Mouse (Mus musculus) lung, postnatal 0 days (tissue): ENCODE results near the gene Gpha2. TPM values are rescaled to one million over a fixed set of nuclear protein-coding genes. Genes with fewer than 3 reads are reported as not detected.

ENCODE experiments used
- ATAC-seq: fragments of 200-750 bp; cut with Nextera tagmentation; 2 replicates; pipeline ENCODE4 v1.8.0; 2017; ENCODE audit warnings: moderate library complexity
- DNase-seq: peaks from one replicate; pipeline ENCODE4 v3.0.0-alpha.2; 2016; ENCODE audit warnings: low spot score
- H3K27ac ChIP-seq: fragments of 300-500 bp; sonication (generic); 2 replicates; pipeline ENCODE4 v1.5.1; 2014; ENCODE audit warnings: antibody characterized with exemption, mild to moderate bottlenecking, low read length, mixed read lengths
- H3K27me3 ChIP-seq: fragments of 300-500 bp; sonication (generic); replicated peaks from 2 replicates; pipeline ENCODE4 v1.6.1; 2014; ENCODE audit warnings: low read length, mixed read lengths; ENCODE audit not compliant: insufficient read depth
- H3K36me3 ChIP-seq: fragments of 300-500 bp; sonication (generic); 2 replicates; pipeline ENCODE4 v1.6.1; 2014; ENCODE audit warnings: low read length, mixed read lengths; ENCODE audit not compliant: insufficient read depth
- H3K4me1 ChIP-seq: fragments of 300-500 bp; sonication (generic); 2 replicates; pipeline ENCODE4 v1.6.1; 2014; ENCODE audit warnings: antibody characterized with exemption, low read depth, low read length, mixed read lengths; ENCODE audit not compliant: insufficient read depth
- H3K4me2 ChIP-seq: fragments of 300-500 bp; sonication (generic); replicated peaks from 2 replicates; pipeline ENCODE4 v1.6.1; 2014; ENCODE audit warnings: low read depth, mild to moderate bottlenecking, low read length, moderate library complexity, mixed read lengths
- H3K4me3 ChIP-seq: fragments of 300-500 bp; sonication (generic); 2 replicates; pipeline ENCODE4 v1.5.1; 2014; ENCODE audit warnings: low read depth, low read length
- H3K9ac ChIP-seq: fragments of 300-500 bp; sonication (generic); replicated peaks from 2 replicates; pipeline ENCODE4 v1.6.1; 2014; ENCODE audit warnings: low read depth, mild to moderate bottlenecking
- H3K9me3 ChIP-seq: fragments of 300-500 bp; sonication (generic); 2 replicates; pipeline ENCODE4 v1.6.1; 2016; ENCODE audit warnings: low read length, mixed read lengths
- CTCF ChIP-seq: IDR thresholded peaks from 2 replicates; pipeline ENCODE4 v1.5.1; 2016; ENCODE audit warnings: antibody characterized with exemption, mild to moderate bottlenecking
- EP300 ChIP-seq: IDR thresholded peaks from 2 replicates; pipeline ENCODE4 v1.6.1; 2016; ENCODE audit warnings: antibody characterized with exemption, mild to moderate bottlenecking, control low read depth
- WGBS: fragments of 180-500 bp; shearing (Covaris S2); extraction: QIAGEN DNeasy Blood & Tissue Kit; methylation state at CpG from one replicate; pipeline ENCODE4 v1.1.7; 2014; 5-methylcytosine and 5-hydroxymethylcytosine counted together
- polyA plus RNA-seq: library from polyadenylated mRNA; unstranded; fragments of >200 nt; fragmentation: Nextera tagmentation; extraction: Ambion mirVana; gene quantifications from 2 replicates; pipeline ENCODE4 v1.2.1, GENCODE M21; 2015

Gene Gpha2
- polyA plus RNA-seq, 1 experiment from 2014 or later = 0.55 TPM

GRCm38 (mm10) chr19:6234337-6235083 lies 8.3 kb downstream of the Gpha2 start:
- Histone ChIP-seq H3K27ac (no peak overlapping the region), H3K4me2 (peak overlapping the region; percentile 95), H3K9ac (0 out of 2 replicates have a peak overlapping the region, but pooled peaks have one; percentile 57), H3K9me3 (no peaks in the 10 kb centered on the region), H3K4me1 (peaks cover 6% of the 10 kb centered on the region; the same call in 1 of the 2 replicates), H3K27me3 (no peaks in the 10 kb centered on the region), H3K36me3 (peaks cover 13% of the 10 kb centered on the region), H3K4me3 (peak overlapping the region; percentile 73; the same call in 1 of the 2 replicates)
- DNase-seq = no peak
- ATAC-seq = no peak
- TF ChIP-seq CTCF (no peak), EP300 (no peak)
- 63% methylated on average over 11 of the region's 11 CpGs for WGBS

- peak; percentile 97 for ATAC-seq
- TF ChIP-seq EP300 = no peak
- peak; percentile 64 for TF ChIP-seq CTCF
- DNase-seq = peak; percentile 97
- Histone ChIP-seq H3K27me3 (no peaks in the 10 kb centered on the region), H3K4me2 (peak within 1 kb of the TSS; percentile 95), H3K9ac (peak within 1 kb of the TSS; percentile 57), H3K4me3 (peak within 1 kb of the TSS; percentile 73), H3K4me1 (peaks cover 6% of the 10 kb centered on the region; the same call in 1 of the 2 replicates), H3K27ac (peak within 1 kb of the TSS; percentile 93), H3K9me3 (no peaks in the 10 kb centered on the region), H3K36me3 (peaks cover 7% of the 10 kb centered on the region)
- WGBS = 6% methylated on average over 48 of the region's 48 CpGs
Measured at GRCm38 (mm10) chr19:6235084-6236052, 9.2 kb downstream of the Gpha2 start, which contains the start of gene Ppp2r5b. Gene Ppp2r5b, minus strand, starts transcription at chr19:6235872.

GRCm38 (mm10) chr19:6236053-6236441 lies 9.9 kb downstream of the Gpha2 start:
- H3K9ac ChIP-seq = peak overlapping the region; percentile 57
- ATAC-seq = peak; percentile 95
- H3K9me3 ChIP-seq = no peaks in the 10 kb centered on the region
- TF ChIP-seq CTCF (no peak; the same call in 1 of the 2 replicates), EP300 (peak; percentile 78)
- H3K36me3 ChIP-seq = peaks cover 4% of the 10 kb centered on the region; the same call in 1 of the 2 replicates
- WGBS = 1% methylated on average over 9 of the region's 9 CpGs
- peak overlapping the region; percentile 93 for H3K27ac ChIP-seq
- H3K27me3 ChIP-seq = no peaks in the 10 kb centered on the region
- peak overlapping the region; percentile 73 for H3K4me3 ChIP-seq
- peak overlapping the region; percentile 95 for H3K4me2 ChIP-seq
- H3K4me1 ChIP-seq = peaks cover 6% of the 10 kb centered on the region; the same call in 1 of the 2 replicates
- DNase-seq = peak; percentile 98

- H3K36me3 ChIP-seq = no peaks in the 10 kb centered on the region; the same call in 1 of the 2 replicates
- peaks cover 6% of the 10 kb centered on the region; the same call in 1 of the 2 replicates for H3K4me1 ChIP-seq
- no peak overlapping the region for H3K27ac ChIP-seq
- DNase-seq = no peak
- no peaks in the 10 kb centered on the region for H3K27me3 ChIP-seq
- WGBS = 66% methylated on average over 7 of the region's 7 CpGs
- no peaks in the 10 kb centered on the region for H3K9me3 ChIP-seq
- no peak for TF ChIP-seq CTCF
- no peak for TF ChIP-seq EP300
- no peak for ATAC-seq
- no peak overlapping the region for H3K4me2 ChIP-seq
- no peak overlapping the region for H3K4me3 ChIP-seq
- H3K9ac ChIP-seq = no peak overlapping the region
Measured at GRCm38 (mm10) chr19:6236842-6237241, 10.7 kb downstream of the Gpha2 start.

GRCm38 (mm10) chr19:6238740-6239139 lies 12.6 kb downstream of the Gpha2 start:
- Histone ChIP-seq H3K9me3 (no peaks in the 10 kb centered on the region), H3K36me3 (no peaks in the 10 kb centered on the region), H3K4me1 (peaks cover 10% of the 10 kb centered on the region; the same call in 1 of the 2 replicates), H3K27me3 (no peaks in the 10 kb centered on the region), H3K9ac (no peak overlapping the region), H3K4me2 (no peak overlapping the region), H3K27ac (no peak overlapping the region), H3K4me3 (no peak overlapping the region)
- TF ChIP-seq CTCF (no peak), EP300 (no peak)
- DNase-seq (no peak), ATAC-seq (no peak)

GRCm38 (mm10) chr19:6240136-6240535 lies 14.0 kb downstream of the Gpha2 start:
- H3K4me2 ChIP-seq = no peak overlapping the region
- DNase-seq = no peak
- H3K27me3 ChIP-seq = no peaks in the 10 kb centered on the region
- H3K36me3 ChIP-seq = no peaks in the 10 kb centered on the region
- no peak for ATAC-seq
- no peak overlapping the region for H3K27ac ChIP-seq
- no peak overlapping the region for H3K9ac ChIP-seq
- TF ChIP-seq CTCF (no peak), EP300 (no peak)
- WGBS = 39% methylated on average over 1 of the region's 1 CpGs
- H3K4me1 ChIP-seq = peaks cover 5% of the 10 kb centered on the region; the same call in 1 of the 2 replicates
- H3K9me3 ChIP-seq = no peaks in the 10 kb centered on the region
- H3K4me3 ChIP-seq = no peak overlapping the region
